Mouse (Mus musculus): ENCODE results near the gene Lcn6. TPM values are rescaled to one million over a fixed set of nuclear protein-coding genes. Genes with fewer than 3 reads are reported as not detected.

Lcn6 gene
- total RNA-seq (2021) = not detected
- long read RNA-seq, experiment 1 = 0 reads
- long read RNA-seq, experiment 2 = 0 reads

DNA sequence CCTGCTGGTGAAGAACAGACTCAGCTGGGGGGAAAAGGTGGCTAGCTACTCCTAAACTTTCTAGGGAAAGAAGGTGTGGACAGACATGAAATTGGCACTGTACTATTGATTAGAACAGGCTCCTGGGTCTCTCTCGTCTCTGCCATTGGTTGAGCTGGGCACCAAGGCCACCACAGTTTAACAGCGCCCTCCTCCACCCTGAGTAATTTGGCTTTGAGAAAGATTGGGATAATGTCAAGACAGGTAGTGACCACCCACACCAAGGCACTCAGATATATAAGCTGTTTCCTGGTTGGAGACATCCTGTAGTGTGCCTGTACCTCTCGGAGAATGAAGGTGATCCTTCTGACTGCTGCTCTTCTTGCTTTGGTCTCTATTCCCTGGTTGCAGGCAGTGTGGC, at the start of gene Lcn6:
Lcn6 (plus strand) TSS at position 301 of the 400 bp plus-strand sequence.
- intact Hi-C loops (cut with DNase I) = no loop called here
- TF ChIP-seq CTCF (IDR thresholded peaks at IDR 0.05) = no peak
- H3K27ac ChIP-seq = no peak within 1 kb of the TSS
- H3K4me3 ChIP-seq = no peak within 1 kb of the TSS
- no peak for DNase-seq

DNA sequence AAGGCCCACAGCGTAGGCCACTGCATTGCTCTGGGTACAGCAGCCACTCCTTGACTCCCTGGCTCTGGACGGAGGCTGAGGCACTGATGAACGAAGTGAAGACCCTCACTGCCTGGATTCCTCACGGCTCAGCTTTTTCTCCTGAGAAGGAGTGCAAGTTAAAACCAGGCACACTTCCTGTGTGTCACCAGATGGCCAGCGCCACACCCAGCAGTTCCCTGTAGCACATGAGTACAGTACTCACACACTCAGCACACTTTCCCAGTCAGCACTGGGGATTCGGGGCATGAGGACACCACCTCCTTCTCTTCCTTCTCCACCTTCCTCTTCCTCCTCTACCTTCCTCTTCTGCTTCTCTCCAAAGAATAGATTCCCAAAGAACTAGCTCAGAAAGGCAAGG, 48.8 kb upstream of the Lcn6 start, which contains the start of gene Fcna:
Fcna (minus strand) TSS at position 220 of the 400 bp plus-strand sequence.
- no peak for DNase-seq
- intact Hi-C loops (cut with DNase I) = no loop called here
- Histone ChIP-seq H3K27ac (peak within 1 kb of the TSS; percentile 35; the same call in 1 of the 2 replicates), H3K4me3 (peak within 1 kb of the TSS; percentile 32)
- TF ChIP-seq CTCF (IDR thresholded peaks at IDR 0.05) = no peak

DNA sequence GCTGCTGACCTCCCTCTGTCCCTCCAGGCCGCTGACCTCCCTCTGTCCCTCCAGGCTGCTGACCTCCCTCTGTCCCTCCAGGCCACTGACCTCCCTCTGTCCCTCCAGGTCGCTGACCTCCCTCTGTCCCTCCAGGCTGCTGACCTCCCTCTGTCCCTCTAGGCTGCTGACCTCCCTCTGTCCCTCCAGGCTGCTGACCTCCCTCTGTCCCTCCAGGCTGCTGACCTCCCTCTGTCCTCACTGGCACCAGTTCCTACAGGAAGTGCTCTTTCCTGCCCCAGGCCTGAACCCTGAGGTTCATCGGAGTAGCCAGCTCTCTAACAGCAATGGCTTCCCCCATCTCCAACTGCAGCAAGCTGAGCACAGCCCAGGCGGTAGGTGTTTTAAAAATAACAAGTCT, 47.8 kb upstream of the Lcn6 start:
- intact Hi-C loops (cut with DNase I) = no loop called here
- H3K27ac ChIP-seq = no peak overlapping the region
- no peak overlapping the region for H3K4me3 ChIP-seq
- DNase-seq = no peak
- TF ChIP-seq CTCF (IDR thresholded peaks at IDR 0.05) = no peak

DNA sequence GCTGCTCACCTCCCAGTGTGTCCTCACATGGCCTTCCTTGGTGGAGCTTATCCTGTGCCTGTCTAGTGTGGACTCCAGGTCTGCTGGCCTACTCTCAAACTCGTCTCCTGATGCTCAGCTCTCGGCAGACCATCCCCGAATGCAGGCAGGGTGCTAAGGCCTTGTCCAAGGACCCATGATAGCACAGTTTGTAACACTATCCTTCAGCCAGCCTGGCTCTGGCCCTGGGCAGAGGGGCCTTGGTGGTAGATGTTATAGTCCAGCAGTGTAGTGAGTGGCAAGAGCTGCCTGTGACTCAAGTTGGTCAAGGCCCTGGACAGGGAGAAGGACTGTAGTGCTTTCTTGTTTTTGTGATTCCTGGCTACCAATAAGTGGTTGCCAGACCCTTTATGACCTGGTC, 43.0 kb upstream of the Lcn6 start:
- Histone ChIP-seq H3K27ac (no peak overlapping the region), H3K4me3 (no peak overlapping the region)
- intact Hi-C loops (cut with DNase I) = no loop called here
- no peak for DNase-seq
- no peak for TF ChIP-seq CTCF (IDR thresholded peaks at IDR 0.05)

DNA sequence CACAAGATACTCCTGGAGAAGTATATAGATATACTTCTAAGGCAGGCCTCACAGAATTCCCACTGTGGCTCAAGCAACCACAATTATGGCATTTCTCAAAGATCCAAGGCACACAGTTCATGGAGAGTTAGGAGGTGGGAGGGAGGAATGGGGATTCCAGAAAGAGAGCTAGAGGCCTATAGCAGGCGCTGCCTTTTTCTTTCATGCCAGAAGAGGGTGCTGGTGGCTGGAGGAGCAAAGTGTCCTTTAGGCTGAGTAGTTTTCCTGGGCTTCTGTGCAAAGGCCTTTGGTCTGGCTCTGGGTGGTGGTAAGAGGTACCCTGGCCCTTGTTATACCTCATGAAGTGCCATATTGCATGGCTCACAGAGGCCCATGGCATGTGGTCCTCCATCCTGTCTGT, 42.5 kb upstream of the Lcn6 start:
- intact Hi-C loops (cut with DNase I) = no loop called here

DNA sequence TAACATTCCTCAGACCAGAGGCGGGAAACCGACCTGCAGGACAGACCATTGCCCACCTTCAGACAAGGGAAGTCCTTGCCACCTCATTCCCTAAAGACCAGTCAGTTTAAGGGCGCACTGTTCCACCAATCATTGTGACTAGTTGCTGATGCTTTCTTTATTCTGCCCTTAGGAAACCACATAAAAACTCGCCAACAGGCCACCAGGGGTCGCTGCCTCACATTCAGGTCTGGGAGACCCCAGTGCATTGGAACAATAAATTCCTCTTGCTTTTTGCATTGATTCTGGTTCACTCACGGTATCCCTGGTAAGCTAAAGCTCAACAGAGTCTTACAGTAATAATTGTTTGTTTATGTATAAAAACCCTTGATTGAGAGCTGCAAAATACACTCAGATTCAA, 36.7 kb upstream of the Lcn6 start:
- intact Hi-C loops (cut with DNase I) = no loop called here
- no peak overlapping the region for H3K27ac ChIP-seq
- peak; percentile 67 for TF ChIP-seq CTCF (IDR thresholded peaks at IDR 0.05)
- DNase-seq = peak; percentile 56
- H3K4me3 ChIP-seq = no peak overlapping the region

More for the DNA sequence above, 42.5 kb upstream of the Lcn6 start:
- Histone ChIP-seq H3K4me3 (no peak overlapping the region), H3K27ac (no peak overlapping the region)
- DNase-seq = no peak
- peak; percentile 57 for TF ChIP-seq CTCF (IDR thresholded peaks at IDR 0.05)

DNA sequence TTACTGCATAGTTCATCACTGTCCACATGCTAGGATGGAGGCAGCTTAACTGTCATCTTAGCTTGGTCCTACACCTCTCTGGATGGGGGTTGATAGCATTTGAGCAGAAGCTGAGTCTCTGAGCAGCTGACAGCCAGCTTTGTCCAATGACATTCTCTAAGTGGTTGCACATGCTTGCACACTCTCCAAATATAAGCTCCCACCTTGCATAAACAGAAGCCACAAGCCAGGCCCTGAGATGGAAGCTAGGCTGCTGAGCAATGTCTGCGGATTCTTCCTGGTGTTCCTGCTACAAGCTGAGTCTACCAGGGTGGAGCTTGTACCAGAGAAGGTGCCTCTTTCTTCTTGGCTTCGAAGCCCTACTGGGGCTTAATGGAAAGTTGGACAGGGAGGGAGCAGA, 23.7 kb upstream of the Lcn6 start, which contains the start of gene Lcn8:
Lcn8 (plus strand) TSS at position 219 of the 400 bp plus-strand sequence.
- TF ChIP-seq CTCF (IDR thresholded peaks at IDR 0.05) = no peak
- intact Hi-C loops (cut with DNase I) = no loop called here
- no peak for DNase-seq
- Histone ChIP-seq H3K27ac (no peak within 1 kb of the TSS), H3K4me3 (no peak within 1 kb of the TSS)

DNA sequence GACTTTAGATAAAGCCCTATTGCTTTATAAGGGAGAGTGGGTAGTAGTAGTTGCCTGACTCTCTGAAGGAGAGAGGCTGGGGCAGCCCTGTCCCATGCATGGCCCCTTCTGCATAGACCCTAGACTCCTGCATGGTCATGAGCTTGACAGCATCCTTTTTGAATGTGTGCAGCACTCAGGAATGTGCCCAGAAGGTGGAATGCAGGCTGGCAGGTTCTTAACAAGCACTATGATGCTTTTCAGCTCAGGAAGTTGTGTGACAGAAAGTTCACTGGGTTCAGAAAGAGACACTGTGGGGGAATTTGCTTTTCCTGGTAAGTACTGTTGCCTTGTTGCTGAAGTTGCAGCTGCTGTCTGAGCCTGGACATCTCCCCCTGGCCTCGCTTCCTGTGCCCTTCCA, 22.1 kb upstream of the Lcn6 start:
- no peak overlapping the region for H3K4me3 ChIP-seq
- intact Hi-C loops (cut with DNase I) = no loop called here
- H3K27ac ChIP-seq = no peak overlapping the region
- peak; percentile 47 for DNase-seq
- TF ChIP-seq CTCF (IDR thresholded peaks at IDR 0.05) = no peak

DNA sequence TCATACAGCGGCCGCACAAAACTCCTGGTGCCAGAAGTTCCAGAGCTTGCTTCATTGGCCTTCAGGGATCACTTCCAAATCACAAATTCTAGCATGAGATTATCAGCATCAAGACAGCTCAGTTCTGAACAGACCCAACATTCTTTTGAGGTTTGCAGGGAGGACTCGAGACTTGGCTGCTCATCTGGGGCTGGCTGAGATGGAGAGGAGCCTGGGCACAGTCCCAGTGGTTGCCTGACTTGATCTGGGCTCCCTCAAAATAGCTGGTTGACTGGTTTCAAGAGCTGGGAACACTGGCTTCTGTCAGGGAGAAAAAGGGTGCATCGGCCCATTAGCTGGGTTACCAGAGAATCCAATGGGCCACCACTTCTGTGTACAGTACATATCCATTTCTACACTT, 19.9 kb upstream of the Lcn6 start:
- no peak overlapping the region for H3K4me3 ChIP-seq
- peak overlapping the region; percentile 59 for H3K27ac ChIP-seq
- intact Hi-C loops (cut with DNase I) = loop anchor here (5.0 kb wide), 1 partner anchor 51 kb away; the partner anchor contains the start of gene Bmyc
- no peak for TF ChIP-seq CTCF (IDR thresholded peaks at IDR 0.05)
- DNase-seq = peak; percentile 72

DNA sequence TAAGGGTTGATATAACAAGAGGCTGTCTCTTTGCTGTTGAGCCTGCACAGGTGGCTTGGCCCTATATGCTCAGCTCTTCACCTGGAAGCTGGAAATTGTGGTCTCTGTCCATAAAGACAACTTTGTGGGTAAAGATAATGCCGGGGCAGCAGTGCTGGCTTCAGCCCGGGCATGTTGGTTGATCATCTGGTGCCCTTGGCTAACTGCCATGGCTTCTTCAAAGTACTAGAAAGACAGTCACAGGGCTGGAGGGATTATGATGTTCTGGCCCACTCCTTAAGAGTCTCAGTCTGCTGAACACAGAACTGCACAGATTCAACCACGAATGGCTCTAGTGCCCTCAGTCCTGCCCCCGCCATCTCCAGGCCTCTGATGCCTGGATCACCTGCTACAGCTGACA, 19.3 kb upstream of the Lcn6 start:
- H3K4me3 ChIP-seq = no peak overlapping the region
- peak overlapping the region; percentile 59 for H3K27ac ChIP-seq
- TF ChIP-seq CTCF (IDR thresholded peaks at IDR 0.05) = no peak
- no peak for DNase-seq
- intact Hi-C loops (cut with DNase I) = loop anchor here (5.0 kb wide), 1 partner anchor 50 kb away; the partner anchor contains the start of gene Bmyc

DNA sequence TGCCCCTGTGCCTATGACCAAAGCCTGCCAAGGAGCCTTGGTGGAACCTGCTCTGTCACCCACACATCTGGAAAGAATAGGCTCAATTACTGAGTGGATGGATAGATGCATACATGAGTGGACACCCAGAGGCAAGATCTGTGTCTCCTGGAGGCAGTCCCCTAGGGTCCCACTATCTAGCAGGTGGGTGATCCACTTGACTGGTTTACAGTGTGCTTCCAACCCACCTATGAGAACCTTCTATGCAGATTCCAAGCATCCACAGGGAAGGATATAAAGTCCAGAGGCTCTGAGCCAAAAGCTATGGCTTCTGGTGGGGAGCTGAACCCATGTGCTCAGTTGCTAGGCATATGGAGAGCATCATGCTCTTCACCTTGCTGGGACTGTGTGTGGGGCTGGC, 18.9 kb upstream of the Lcn6 start, which contains the start of gene Lcn5:
Lcn5 (plus strand) TSS at position 301 of the 400 bp plus-strand sequence.
- H3K4me3 ChIP-seq = no peak within 1 kb of the TSS
- no peak for DNase-seq
- peak within 1 kb of the TSS; percentile 59 for H3K27ac ChIP-seq
- no peak for TF ChIP-seq CTCF (IDR thresholded peaks at IDR 0.05)
- intact Hi-C loops (cut with DNase I) = loop anchor here (5.0 kb wide), 1 partner anchor 50 kb away; the partner anchor contains the start of gene Bmyc

DNA sequence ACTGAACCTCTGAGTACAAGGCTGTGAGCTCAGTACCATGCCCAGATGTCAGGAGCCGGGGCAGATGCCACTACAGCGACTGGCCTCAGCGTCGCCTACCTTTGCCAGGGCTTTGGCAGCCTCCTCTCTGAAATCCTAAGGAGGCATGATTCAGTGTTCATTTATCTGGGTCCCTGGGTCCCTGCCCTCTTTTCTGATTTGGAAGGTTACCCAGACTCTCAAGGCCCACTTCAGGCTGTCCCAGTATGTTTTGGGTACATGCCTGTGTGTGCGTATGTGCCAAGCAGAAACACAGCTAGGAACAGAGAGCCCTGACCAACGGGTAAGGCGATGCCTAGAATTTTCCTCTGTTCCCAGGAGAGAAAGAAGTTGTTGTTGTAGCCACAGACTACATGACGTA, 16.3 kb upstream of the Lcn6 start:
- no peak for DNase-seq
- intact Hi-C loops (cut with DNase I) = no loop called here
- no peak overlapping the region for H3K27ac ChIP-seq
- no peak for TF ChIP-seq CTCF (IDR thresholded peaks at IDR 0.05)
- H3K4me3 ChIP-seq = no peak overlapping the region

DNA sequence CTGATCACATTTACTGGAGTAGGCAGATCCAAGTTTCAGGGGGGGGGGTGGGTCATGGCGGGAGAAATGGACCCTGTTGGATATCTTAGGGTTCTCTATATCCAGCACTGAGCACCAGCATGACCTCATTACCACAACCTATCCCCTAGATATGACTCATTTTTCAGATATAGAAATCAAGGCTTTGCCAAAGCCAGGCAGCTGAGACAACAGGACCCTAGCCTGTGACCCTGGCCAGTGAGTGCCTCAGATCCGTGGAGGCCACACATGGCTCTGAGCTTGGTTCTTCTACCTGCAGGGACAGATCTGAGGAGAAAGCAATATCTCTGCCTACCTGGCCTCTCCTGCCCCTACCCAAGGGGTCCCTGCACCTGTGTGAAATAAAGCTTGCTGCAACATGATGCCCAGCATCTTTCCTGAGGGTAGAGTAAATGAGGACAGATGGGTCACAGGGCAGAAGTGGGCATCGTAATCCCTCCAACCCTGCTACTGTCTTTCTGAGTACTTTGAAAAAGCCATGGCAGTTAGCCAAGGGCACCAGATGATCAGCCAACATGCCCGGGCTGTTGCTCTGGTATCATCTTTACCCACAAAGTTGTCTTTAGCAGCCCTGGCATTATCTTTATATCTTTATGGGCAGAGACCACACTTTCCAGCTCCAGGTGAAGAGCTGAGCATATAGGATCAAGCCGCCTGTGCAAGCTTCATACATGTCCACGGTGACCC, 15.2 kb upstream of the Lcn6 start:
- intact Hi-C loops (cut with DNase I) = no loop called here
- Histone ChIP-seq H3K4me3 (no peak overlapping the region), H3K27ac (no peak overlapping the region)
- DNase-seq = no peak
- no peak for TF ChIP-seq CTCF (IDR thresholded peaks at IDR 0.05)

DNA sequence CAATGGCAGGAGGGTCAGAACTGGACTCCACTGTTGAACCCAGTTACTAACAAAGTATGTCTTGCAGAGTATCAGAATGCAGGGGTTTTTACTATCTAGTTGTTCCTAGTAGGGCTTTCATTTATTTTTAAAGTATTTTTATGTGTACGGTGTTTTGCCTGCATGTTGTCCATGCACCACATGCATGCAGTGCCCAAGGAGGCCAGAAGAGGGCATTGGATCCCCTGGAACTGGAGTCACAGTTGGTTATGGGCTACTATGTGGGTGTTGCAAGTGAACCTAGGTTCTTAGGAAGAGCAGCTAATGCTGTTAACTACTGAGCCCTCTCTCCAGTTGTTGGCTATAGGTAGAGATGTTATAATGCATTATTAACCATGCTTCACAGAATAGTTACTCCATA, 13.1 kb upstream of the Lcn6 start:
- peak; percentile 68 for TF ChIP-seq CTCF (IDR thresholded peaks at IDR 0.05)
- Histone ChIP-seq H3K4me3 (no peak overlapping the region), H3K27ac (no peak overlapping the region)
- intact Hi-C loops (cut with DNase I) = no loop called here
- DNase-seq = peak; percentile 61
